Mouse (Mus musculus): ENCODE data around the gene Dpagt1.
"Not testable (repeated sequence)": the region's sequence is repeated elsewhere in the genome, so short reads cannot be mapped to it uniquely, and the experiment has no call there.

Dpagt1 gene

GRCm38 (mm10) chr9:44318076-44318825 lies 7.6 kb upstream of the Dpagt1 start:
- no peak for DNase-seq (ENCODE audit: extremely low read depth, insufficient read length, low spot score)

GRCm38 (mm10) chr9:44318826-44319095 lies 7.1 kb upstream of the Dpagt1 start:
- DNase-seq (ENCODE audit: extremely low read depth, insufficient read length, low spot score), result no peak

- peak; percentile 51 for DNase-seq (ENCODE audit: extremely low read depth, insufficient read length, low spot score)
These were observed 6.5 kb upstream of the Dpagt1 start for GRCm38 (mm10) chr9:44319105-44319886.

DNA sequence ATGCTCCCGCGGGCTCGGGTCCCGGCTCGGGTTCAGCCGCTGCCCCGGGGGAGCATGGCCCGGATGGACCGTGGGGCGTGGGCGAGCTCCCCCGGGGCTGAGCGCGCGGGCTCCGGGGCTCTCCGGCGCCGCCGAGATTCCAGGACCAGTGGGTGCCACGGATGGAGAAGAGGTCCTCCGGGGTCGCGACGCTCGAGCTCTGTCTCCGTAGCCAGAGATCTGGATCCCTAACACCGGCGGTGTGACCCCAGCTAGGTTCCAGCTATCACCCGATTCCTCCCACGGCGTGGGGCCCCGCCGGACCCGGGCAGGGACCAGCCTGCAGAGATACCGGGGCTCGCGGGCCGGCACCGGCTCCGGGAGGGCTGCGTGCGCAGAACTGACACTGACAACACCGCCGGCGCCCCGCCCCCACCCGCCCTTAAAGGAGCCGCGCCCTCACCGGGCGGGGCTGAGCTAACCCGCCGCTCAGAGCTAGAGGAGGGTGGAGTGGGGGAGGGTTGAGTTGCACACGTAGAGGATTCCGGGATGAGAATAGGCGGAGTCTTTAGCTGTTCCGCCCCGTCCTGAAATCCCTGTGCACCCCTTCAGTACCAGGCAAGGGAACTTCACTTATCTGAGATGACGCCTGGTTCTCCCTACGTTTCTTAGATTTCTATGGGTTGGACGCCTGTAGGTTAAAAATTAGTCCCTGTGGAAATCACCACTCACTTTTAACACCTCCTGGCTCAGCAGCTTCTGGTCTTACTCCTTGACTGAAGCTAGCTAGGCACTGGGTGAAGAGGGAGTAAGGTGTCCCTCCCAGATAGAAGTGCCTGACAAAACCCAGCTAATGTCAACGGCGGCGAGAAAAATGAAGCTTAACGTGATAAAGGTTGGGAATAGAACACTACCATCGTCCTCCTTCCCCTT lies 5.7 kb upstream of the Dpagt1 start, which contains the start of gene C2cd2l:
TSS of gene C2cd2l (minus strand) at position 399 of the 912 bp plus-strand sequence.
- peak; percentile 93 for DNase-seq (ENCODE audit: extremely low read depth, insufficient read length, low spot score)

DNA sequence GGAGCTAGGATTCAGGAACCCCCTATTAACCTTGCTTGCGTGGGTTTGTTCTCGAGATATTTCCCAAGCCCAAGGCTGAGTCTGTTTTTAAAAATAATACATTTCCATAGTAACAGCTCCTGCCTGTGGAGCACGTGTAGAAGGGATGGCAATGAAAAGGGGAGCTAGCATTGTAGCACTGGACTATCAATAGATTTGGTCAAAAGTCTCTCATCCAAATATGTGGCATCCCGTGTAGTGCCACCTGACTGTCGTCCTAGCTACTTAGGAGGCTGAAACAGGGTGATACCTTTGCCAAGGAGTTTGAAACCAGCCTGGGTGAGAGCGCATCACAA lies 5.1 kb upstream of the Dpagt1 start:
- DNase-seq (ENCODE audit: extremely low read depth, insufficient read length, low spot score), result no peak

GRCm38 (mm10) chr9:44323656-44324055 lies 2.2 kb upstream of the Dpagt1 start:
- not testable (repeated sequence) for DNase-seq (ENCODE audit: extremely low read depth, insufficient read length, low spot score)

GRCm38 (mm10) chr9:44324147-44324546 lies 1.7 kb upstream of the Dpagt1 start:
- no peak for DNase-seq (ENCODE audit: extremely low read depth, insufficient read length, low spot score)

DNA sequence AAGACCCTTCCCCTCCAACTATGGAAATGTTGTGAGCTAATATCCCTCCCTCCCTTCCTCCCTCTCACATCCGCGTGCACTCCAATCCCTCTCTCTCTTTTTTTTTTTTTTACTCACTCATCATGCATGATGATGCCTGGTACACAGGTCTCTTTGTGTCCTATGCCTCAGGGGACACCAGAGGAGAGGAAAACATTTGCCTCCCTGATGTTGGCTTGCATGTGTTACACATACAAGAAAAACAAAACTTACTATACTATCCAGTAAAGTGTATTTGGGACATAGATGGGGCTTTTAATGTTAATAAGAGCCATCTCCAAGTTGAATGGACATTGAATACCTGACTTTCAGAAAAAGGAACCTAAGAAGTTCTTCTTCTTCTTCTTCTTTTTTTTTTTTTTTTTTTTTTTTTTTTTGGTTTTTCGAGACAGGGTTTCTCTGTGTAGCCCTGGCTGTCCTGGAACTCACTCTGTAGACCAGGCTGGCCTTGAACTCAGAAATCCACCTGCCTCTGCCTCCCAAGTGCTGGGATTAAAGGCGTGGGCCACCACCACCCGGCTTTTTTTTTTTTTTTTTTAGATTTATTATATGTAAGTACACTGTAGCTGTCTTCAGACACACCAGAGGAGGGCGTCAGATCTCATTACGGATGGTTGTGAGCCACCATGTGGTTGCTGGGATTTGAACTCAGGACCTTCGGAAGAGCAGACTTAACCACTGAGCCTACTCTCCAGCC lies 619 bp upstream of the Dpagt1 start:
- not testable (repeated sequence) for DNase-seq (ENCODE audit: extremely low read depth, insufficient read length, low spot score)

GRCm38 (mm10) chr9:44326371-44327063 lies 698 bp downstream of the Dpagt1 start:
- DNase-seq (ENCODE audit: extremely low read depth, insufficient read length, low spot score), result peak; percentile 85

- peak; percentile 39 for DNase-seq (ENCODE audit: extremely low read depth, insufficient read length, low spot score)
These were observed 1.4 kb downstream of the Dpagt1 start for GRCm38 (mm10) chr9:44327064-44327711.

GRCm38 (mm10) chr9:44327926-44328325 lies 2.1 kb downstream of the Dpagt1 start:
- no peak for DNase-seq (ENCODE audit: extremely low read depth, insufficient read length, low spot score)

- no peak for DNase-seq (ENCODE audit: extremely low read depth, insufficient read length, low spot score)
These were observed 4.9 kb downstream of the Dpagt1 start for GRCm38 (mm10) chr9:44330736-44331135.

DNA sequence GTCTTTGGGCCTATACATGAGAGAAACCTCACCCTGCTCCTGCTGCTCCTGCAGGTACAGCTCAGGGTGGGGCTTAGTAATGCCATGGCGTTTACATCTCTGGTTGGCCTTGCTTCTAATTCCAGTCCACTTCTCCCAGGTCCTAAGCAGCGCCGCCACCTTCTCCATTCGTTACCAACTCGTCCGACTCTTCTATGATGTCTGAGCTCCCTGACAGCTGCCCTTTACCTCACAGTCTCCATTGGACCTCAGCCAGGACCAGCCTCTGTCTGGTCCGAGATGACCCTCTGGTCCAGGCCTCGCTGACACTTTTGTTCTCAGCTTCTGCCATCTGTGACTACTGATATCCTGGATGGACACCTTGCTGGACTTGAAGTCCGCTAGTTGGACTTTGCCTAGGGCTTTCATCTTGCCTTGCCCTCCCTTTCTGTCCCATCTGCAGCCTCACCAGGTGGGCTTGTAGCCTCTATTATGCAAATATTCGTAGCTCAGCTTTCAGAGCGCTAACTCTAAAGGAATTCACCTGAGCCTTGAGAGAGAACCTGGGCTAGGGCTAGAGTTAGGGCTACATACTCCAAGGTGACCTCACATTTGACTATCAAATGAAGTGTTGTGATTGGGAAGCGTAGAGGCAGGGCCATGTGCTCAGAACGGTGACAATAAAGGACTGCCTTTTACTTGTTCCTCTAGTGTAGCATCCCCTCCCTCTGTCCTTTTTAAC lies 7.3 kb downstream of the Dpagt1 start:
- no peak for DNase-seq (ENCODE audit: extremely low read depth, insufficient read length, low spot score)

DNA sequence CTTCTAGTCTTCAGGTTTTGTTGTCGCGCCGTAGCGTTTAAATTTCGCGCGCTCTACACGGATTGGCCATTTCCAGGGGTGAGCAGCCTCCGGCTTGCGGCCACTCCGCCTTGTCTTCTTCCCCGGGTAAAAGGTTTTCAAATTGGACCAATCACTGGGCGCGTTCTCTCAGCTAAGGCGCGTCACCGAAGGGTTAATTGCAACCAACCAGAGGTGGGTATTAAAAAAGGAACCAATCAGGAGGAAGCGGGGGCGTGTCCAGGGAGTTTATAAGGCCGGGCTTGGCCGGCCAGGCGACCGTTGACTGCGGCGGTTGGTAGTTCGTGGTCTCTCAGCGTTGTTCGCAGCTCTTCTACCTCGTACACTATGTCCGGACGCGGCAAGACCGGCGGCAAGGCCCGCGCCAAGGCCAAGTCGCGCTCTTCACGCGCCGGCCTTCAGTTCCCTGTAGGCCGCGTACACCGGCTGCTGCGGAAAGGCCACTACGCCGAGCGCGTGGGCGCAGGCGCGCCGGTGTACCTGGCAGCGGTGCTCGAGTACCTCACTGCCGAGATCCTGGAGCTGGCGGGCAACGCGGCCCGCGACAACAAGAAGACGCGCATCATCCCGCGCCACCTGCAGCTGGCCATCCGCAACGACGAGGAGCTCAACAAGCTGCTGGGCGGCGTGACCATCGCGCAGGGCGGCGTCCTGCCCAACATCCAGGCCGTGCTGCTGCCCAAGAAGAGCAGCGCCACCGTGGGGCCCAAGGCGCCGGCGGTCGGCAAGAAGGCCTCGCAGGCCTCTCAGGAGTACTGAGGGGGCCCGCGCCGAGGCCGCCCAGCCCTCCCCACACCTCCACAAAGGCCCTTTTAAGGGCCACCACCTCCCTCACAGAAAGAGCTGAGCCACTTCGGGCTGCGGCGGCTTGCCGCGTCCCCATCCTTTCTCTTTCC lies 8.8 kb downstream of the Dpagt1 start, which contains the start of gene H2afx:
TSS of gene H2afx (plus strand) at position 299 of the 935 bp plus-strand sequence.
- DNase-seq (ENCODE audit: extremely low read depth, insufficient read length, low spot score), result peak; percentile 100

- DNase-seq (ENCODE audit: extremely low read depth, insufficient read length, low spot score), result no peak
These were observed 9.7 kb downstream of the Dpagt1 start for GRCm38 (mm10) chr9:44335331-44336092.

GRCm38 (mm10) chr9:44336093-44336406 lies 10.2 kb downstream of the Dpagt1 start:
- DNase-seq (ENCODE audit: extremely low read depth, insufficient read length, low spot score), result no peak

DNA sequence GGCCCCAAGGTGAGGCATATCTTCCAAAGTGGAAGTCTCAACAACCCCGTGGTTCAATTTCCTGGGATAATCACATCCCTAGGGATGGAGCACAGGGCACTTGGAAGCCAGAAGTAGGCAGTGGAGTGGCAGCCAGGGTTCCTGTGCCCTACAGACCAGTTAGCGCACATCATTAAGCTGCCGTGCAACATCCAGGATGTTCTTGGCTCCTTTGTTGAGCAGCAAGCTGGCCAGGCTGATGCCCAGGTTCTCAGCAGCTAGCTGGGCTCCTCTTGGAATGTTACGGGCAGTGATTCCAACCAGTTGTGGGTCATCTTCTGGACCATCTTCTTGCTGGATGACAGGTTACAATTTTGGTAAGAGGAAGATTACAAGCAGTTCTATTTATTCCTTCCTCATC lies 10.7 kb downstream of the Dpagt1 start:
- peak; percentile 45 for DNase-seq (ENCODE audit: extremely low read depth, insufficient read length, low spot score)
